Mouse (Mus musculus): ENCODE data around the gene Zbtb24.

DNA sequence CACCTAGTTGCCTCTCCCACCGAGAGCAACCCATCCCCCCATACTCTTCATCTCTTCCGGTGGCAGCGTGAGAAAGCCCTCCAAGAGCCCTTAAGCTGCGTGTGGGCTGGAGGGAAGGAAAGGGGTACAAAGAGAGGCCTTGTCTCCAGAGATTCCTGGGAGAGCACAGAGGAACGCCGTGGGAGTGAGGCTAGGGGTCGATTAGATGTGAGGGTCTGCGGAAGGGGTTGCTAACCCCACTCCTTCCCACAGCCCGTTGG is 26.8 kb downstream of the Zbtb24 start:
- TF ChIP-seq ZNF384 (IDR thresholded peaks at IDR 0.05; ENCODE audit: low read depth, low read length) (no peak), CHD2 (IDR thresholded peaks at IDR 0.05; ENCODE audit: low read depth, low read length) (no peak), MAFK (IDR thresholded peaks at IDR 0.05; ENCODE audit: insufficient read depth, low read depth, low read length) (no peak)
